Mouse (Mus musculus): ENCODE results near the gene Gpr68.

The Gpr68 gene

GRCm38 (mm10) chr12:100831021-100831420 lies 77.0 kb downstream of the Gpr68 start:
- DNase-seq (ENCODE audit: low spot score in 2 of 2) = no peak

Data from urinary bladder, postnatal 36 days (tissue).